Mouse (Mus musculus) kidney, postnatal 0 days (tissue): ENCODE measurements around the gene Tead3. TPM values are rescaled to one million over a fixed set of nuclear protein-coding genes. Genes with fewer than 3 reads are reported as not detected.
A peak's percentile ranks its signal among the peaks of the same experiment; 100 is the strongest.

Source experiments
- ATAC-seq: fragments of 200-750 bp; cut with Nextera tagmentation; replicated peaks from 2 replicates; pipeline ENCODE4 v1.8.0; 2017; ENCODE audit warnings: low read depth, moderate number of reproducible peaks, moderate TSS enrichment, moderate library complexity; ENCODE audit not compliant: low FRiP score
- DNase-seq: peaks from one replicate; pipeline ENCODE4 v3.0.0-alpha.2; 2016; ENCODE audit warnings: low spot score
- H3K27ac ChIP-seq: fragments of 300-500 bp; sonication (generic); 2 replicates; pipeline ENCODE4 v1.5.1; 2014; ENCODE audit warnings: mild to moderate bottlenecking
- H3K27me3 ChIP-seq: fragments of 300-500 bp; sonication (generic); 2 replicates; pipeline ENCODE4 v1.6.1; 2014; ENCODE audit warnings: low read length, mixed read lengths; ENCODE audit not compliant: insufficient read depth
- H3K36me3 ChIP-seq: fragments of 300-500 bp; sonication (generic); 2 replicates; pipeline ENCODE4 v1.6.1; 2014; ENCODE audit warnings: low read length, mixed read lengths; ENCODE audit not compliant: insufficient read depth
- H3K4me1 ChIP-seq: fragments of 300-500 bp; sonication (generic); replicated peaks from 2 replicates; pipeline ENCODE4 v1.6.1; 2014; ENCODE audit warnings: antibody characterized with exemption, low read length, mixed read lengths; ENCODE audit not compliant: insufficient read depth
- H3K4me2 ChIP-seq: fragments of 300-500 bp; sonication (generic); 2 replicates; pipeline ENCODE4 v1.6.1; 2014; ENCODE audit warnings: mild to moderate bottlenecking, low read length, moderate library complexity, mixed read lengths
- H3K4me3 ChIP-seq: fragments of 300-500 bp; sonication (generic); replicated peaks from 2 replicates; pipeline ENCODE4 v1.5.1; 2014; ENCODE audit warnings: low read depth, low read length
- H3K9ac ChIP-seq: fragments of 300-500 bp; sonication (generic); 2 replicates; pipeline ENCODE4 v1.6.1; 2014; ENCODE audit warnings: low read depth, low read length
- H3K9me3 ChIP-seq: fragments of 300-500 bp; sonication (generic); replicated peaks from 2 replicates; pipeline ENCODE4 v1.6.1; 2016; ENCODE audit warnings: low read length, inconsistent platforms, mixed read lengths
- CTCF ChIP-seq: IDR thresholded peaks from 2 replicates; pipeline ENCODE4 v1.5.1; 2016; ENCODE audit warnings: antibody characterized with exemption, low read depth, mild to moderate bottlenecking, moderate library complexity
- WGBS: fragments of 180-500 bp; shearing (Covaris S2); extraction: QIAGEN DNeasy Blood & Tissue Kit; methylation state at CpG from one replicate; pipeline ENCODE4 v1.1.7; 2014; 5-methylcytosine and 5-hydroxymethylcytosine counted together
- polyA plus RNA-seq: library from polyadenylated mRNA; unstranded; fragments of >200 nt; fragmentation: Nextera tagmentation; extraction: Ambion mirVana; gene quantifications from 2 replicates; pipeline ENCODE4 v1.2.1, GENCODE M21; 2015

Gene Tead3
- polyA plus RNA-seq, 1 experiment from 2014 or later, result 7.7 TPM

DNA sequence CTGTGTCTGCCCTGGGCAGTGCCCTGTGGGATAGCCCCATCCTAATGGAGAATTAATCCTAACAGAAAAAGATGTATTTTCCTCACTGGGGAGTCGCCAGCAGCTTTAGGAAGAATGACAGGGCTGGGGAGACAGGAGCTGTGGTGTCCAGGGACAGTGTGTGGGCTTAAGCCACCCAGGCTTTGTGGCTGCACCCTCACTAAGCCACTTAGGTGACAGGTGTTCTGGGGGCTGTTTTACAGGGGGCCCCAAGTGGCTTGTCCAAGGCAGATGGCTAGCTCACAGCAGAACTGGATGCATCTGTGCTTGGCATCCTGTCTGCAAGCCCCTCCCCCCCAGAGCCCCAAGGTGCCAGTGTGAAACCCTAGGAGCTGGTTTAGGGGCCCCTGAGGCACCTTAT, 21.3 kb upstream of the Tead3 start:
- Histone ChIP-seq H3K36me3 (no peaks in the 10 kb centered on the region), H3K27me3 (peaks cover 3% of the 10 kb centered on the region; the same call in 1 of the 2 replicates), H3K27ac (no peak overlapping the region), H3K4me1 (peaks cover 4% of the 10 kb centered on the region), H3K4me3 (no peak overlapping the region), H3K9me3 (no peaks in the 10 kb centered on the region), H3K4me2 (no peak overlapping the region), H3K9ac (no peak overlapping the region)
- no peak for TF ChIP-seq CTCF
- 74% methylated on average over 1 of the region's 1 CpGs for WGBS
- ATAC-seq (no peak), DNase-seq (no peak)

DNA sequence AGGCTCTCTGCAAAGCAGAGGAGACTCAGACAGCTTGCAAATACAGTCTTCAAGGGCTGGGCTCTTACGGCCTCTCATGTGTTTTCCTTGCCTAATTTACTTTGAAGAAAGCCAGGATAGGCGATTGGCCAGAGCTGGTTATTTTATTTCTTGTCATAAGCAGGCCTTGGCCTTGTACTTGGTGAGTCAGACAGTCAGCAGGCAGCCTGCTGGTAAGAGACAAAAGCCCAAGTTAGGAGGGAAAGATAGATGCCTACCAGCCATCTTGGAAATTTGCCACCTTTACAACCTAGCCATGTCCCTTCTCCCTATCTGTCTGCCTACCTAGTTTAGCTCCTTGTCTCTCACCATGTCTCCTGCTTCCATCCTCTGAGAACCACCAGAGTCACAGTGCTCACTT, 20.7 kb upstream of the Tead3 start:
- H3K9ac ChIP-seq, result no peak overlapping the region
- no peaks in the 10 kb centered on the region for H3K36me3 ChIP-seq
- no peak for DNase-seq
- H3K9me3 ChIP-seq, result no peaks in the 10 kb centered on the region
- H3K27ac ChIP-seq, result no peak overlapping the region
- H3K4me2 ChIP-seq, result no peak overlapping the region
- peaks cover 4% of the 10 kb centered on the region for H3K4me1 ChIP-seq
- no peak for TF ChIP-seq CTCF
- no peak for ATAC-seq
- WGBS, result 80% methylated on average over 2 of the region's 2 CpGs
- H3K4me3 ChIP-seq, result no peak overlapping the region
- peaks cover 3% of the 10 kb centered on the region; the same call in 1 of the 2 replicates for H3K27me3 ChIP-seq

DNA sequence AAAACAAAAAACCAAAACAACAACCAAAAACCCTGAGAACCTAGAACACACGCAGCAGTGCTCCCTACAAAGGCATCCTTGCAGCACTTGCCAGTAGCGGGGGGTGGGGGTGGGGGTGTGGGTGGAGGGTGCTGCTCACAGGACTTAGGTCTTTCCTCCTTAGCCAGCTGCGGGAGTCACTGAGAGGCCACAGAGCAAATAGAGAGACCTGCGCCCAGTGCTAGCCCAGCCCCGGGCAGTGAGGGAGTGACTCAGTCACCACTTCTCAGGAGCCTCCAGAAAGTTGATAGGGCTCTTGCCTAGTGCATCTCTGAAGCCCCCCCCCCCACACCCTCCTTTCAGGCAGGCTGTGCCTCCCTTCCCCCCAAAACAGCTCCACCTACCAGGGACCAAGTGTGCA, 18.4 kb upstream of the Tead3 start:
- Histone ChIP-seq H3K36me3 (no peaks in the 10 kb centered on the region), H3K27ac (no peak overlapping the region), H3K4me3 (no peak overlapping the region), H3K9ac (no peak overlapping the region), H3K27me3 (peaks cover 8% of the 10 kb centered on the region; the same call in 1 of the 2 replicates), H3K9me3 (no peaks in the 10 kb centered on the region), H3K4me2 (no peak overlapping the region), H3K4me1 (peaks cover 4% of the 10 kb centered on the region)
- no peak for ATAC-seq
- TF ChIP-seq CTCF, result no peak
- no peak for DNase-seq
- 56% methylated on average over 5 of the region's 5 CpGs for WGBS

DNA sequence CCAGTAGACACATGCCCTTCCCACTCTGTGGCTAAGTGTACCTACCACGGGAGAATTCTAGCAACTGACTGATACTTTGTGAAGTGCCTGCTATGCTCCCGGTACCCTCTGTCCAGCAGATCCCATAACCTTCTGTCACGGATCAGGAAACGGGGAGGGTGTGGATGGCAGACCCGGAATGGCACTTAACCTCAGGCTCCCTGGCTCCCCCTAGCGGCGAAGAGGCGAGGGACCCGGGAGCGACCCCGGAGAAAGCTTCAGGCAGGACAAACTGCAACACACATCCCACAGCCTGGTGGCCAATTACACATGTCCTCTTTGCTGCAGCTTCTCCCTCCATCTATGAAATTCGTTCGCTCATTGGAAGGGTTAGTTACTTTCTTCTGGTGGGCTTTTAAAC, 17.8 kb upstream of the Tead3 start:
- no peaks in the 10 kb centered on the region for H3K36me3 ChIP-seq
- TF ChIP-seq CTCF, result peak; percentile 94
- peaks cover 11% of the 10 kb centered on the region; the same call in 1 of the 2 replicates for H3K27me3 ChIP-seq
- WGBS, result 6% methylated on average over 13 of the region's 13 CpGs
- no peak overlapping the region for H3K9ac ChIP-seq
- DNase-seq (peak; percentile 78), ATAC-seq (peak; percentile 50; the same call in 1 of the 2 replicates)
- H3K4me1 ChIP-seq, result peaks cover 7% of the 10 kb centered on the region
- no peak overlapping the region for H3K4me3 ChIP-seq
- no peak overlapping the region for H3K4me2 ChIP-seq
- no peaks in the 10 kb centered on the region for H3K9me3 ChIP-seq
- no peak overlapping the region for H3K27ac ChIP-seq

DNA sequence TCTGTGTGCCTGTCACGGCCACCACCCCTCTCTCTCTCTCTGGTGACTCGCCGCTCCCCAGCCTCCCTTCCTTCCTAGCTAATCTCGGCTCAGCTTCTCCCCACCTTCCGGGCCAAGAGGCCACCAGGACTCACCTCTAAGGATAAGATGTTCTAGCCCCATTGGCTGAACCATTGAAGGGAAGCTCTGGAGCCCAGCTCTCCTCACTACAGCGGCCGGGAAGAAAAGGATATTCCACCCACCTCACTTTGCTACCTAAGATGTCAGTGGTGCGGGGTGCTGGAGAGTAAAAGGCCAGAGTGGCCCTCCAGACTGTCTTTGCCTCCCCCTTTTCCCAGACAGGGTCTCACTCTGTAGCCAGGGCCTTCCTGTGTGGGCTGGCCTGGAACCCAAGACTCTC, 14.5 kb upstream of the Tead3 start, which contains the start of gene Tulp1:
Gene Tulp1 (minus strand): TSS at position 101 of the 400 bp plus-strand sequence.
- Histone ChIP-seq H3K9me3 (no peaks in the 10 kb centered on the region), H3K27ac (no peak within 1 kb of the TSS), H3K4me1 (peaks cover 13% of the 10 kb centered on the region), H3K36me3 (no peaks in the 10 kb centered on the region), H3K9ac (peak within 1 kb of the TSS; percentile 40), H3K4me3 (peak within 1 kb of the TSS; percentile 27), H3K4me2 (peak within 1 kb of the TSS; percentile 53), H3K27me3 (peaks cover 11% of the 10 kb centered on the region; the same call in 1 of the 2 replicates)
- ATAC-seq (no peak), DNase-seq (no peak)
- WGBS, result 61% methylated on average over 8 of the region's 8 CpGs
- TF ChIP-seq CTCF, result no peak

DNA sequence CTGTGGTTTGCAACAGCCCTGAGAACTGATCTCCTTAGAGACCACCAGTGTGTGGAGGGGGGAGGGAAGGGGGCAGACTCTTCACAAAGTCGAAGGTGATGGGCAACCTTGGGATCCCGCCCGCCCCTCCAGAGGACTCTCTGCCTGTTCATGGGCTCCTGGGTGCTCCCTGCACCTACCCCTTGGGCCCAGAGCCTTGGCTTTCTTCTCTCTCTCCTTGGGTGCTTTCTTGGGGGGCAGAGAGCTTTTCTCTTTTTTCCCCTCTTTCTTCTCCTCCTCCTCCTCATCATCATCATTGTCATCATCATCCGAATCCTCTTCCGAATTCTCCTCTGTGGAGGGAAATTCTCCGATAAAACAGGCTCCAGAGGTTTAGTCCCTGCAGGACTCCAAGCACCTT, 12.9 kb upstream of the Tead3 start:
- Histone ChIP-seq H3K4me3 (no peak overlapping the region), H3K9me3 (no peaks in the 10 kb centered on the region), H3K27me3 (peaks cover 11% of the 10 kb centered on the region; the same call in 1 of the 2 replicates), H3K4me1 (peaks cover 13% of the 10 kb centered on the region), H3K4me2 (peak overlapping the region; percentile 57; the same call in 1 of the 2 replicates), H3K36me3 (no peaks in the 10 kb centered on the region), H3K27ac (no peak overlapping the region), H3K9ac (no peak overlapping the region)
- DNase-seq (no peak), ATAC-seq (no peak)
- WGBS, result 40% methylated on average over 6 of the region's 6 CpGs
- TF ChIP-seq CTCF, result no peak
